Mouse (Mus musculus): Measurements from ENCODE around the gene Atg10. TPM values are rescaled to one million over a fixed set of nuclear protein-coding genes. Genes with fewer than 3 reads are reported as not detected.

Gene Atg10
- polyA plus RNA-seq, 1 experiment from 2014 or later = 15.4 TPM

- H3K27me3 ChIP-seq (replicated peaks; ENCODE audit: control insufficient read depth, insufficient read depth, low read length) = no peaks in the 10 kb centered on the region
- H3K36me3 ChIP-seq (ENCODE audit: control insufficient read depth, insufficient read depth, low read length) = no peaks in the 10 kb centered on the region
- no peak overlapping the region for H3K27ac ChIP-seq (ENCODE audit: low read depth, low read length)
- H3K4me2 ChIP-seq (ENCODE audit: low read length) = no peak overlapping the region
- ATAC-seq (no peak), DNase-seq (ENCODE audit: low spot score) (no peak)
- no peaks in the 10 kb centered on the region for H3K9me3 ChIP-seq (replicated peaks; ENCODE audit: control insufficient read depth, low read length)
- H3K9ac ChIP-seq (ENCODE audit: low read length) = no peak overlapping the region
- 0 out of 2 replicates have a peak, but pooled peaks cover 3% of the 10 kb centered on the region for H3K4me1 ChIP-seq (ENCODE audit: control insufficient read depth, insufficient read depth, low read length)
- H3K4me3 ChIP-seq (ENCODE audit: low read depth, low read length) = no peak overlapping the region
- WGBS = 89% methylated on average over 4 of the region's 4 CpGs
Observed at GRCm38 (mm10) chr13:90894819-90895218, 328.9 kb downstream of the Atg10 start.

GRCm38 (mm10) chr13:90890111-90890510, 333.7 kb downstream of the Atg10 start:
- WGBS = 91% methylated on average over 5 of the region's 5 CpGs
- no peak for ATAC-seq

GRCm38 (mm10) chr13:90886568-90886983, 337.2 kb downstream of the Atg10 start:
- 1% methylated on average over 18 of the region's 18 CpGs for WGBS
- Histone ChIP-seq H3K9ac (ENCODE audit: low read length) (peak overlapping the region; percentile 29; the same call in 1 of the 2 replicates), H3K27ac (ENCODE audit: low read depth, low read length) (no peak overlapping the region), H3K27me3 (replicated peaks; ENCODE audit: control insufficient read depth, insufficient read depth, low read length) (no peaks in the 10 kb centered on the region), H3K4me2 (ENCODE audit: low read length) (peak overlapping the region; percentile 55), H3K4me1 (ENCODE audit: control insufficient read depth, insufficient read depth, low read length) (no peaks in the 10 kb centered on the region), H3K36me3 (ENCODE audit: control insufficient read depth, insufficient read depth, low read length) (no peaks in the 10 kb centered on the region), H3K4me3 (ENCODE audit: low read depth, low read length) (peak overlapping the region; percentile 28), H3K9me3 (replicated peaks; ENCODE audit: control insufficient read depth, low read length) (no peaks in the 10 kb centered on the region)
- DNase-seq (ENCODE audit: low spot score) (peak; percentile 86), ATAC-seq (peak; percentile 81)

More at GRCm38 (mm10) chr13:90890111-90890510, 333.7 kb downstream of the Atg10 start:
- Histone ChIP-seq H3K27me3 (replicated peaks; ENCODE audit: control insufficient read depth, insufficient read depth, low read length) (no peaks in the 10 kb centered on the region), H3K4me1 (ENCODE audit: control insufficient read depth, insufficient read depth, low read length) (no peaks in the 10 kb centered on the region), H3K27ac (ENCODE audit: low read depth, low read length) (no peak overlapping the region), H3K36me3 (ENCODE audit: control insufficient read depth, insufficient read depth, low read length) (no peaks in the 10 kb centered on the region), H3K4me2 (ENCODE audit: low read length) (no peak overlapping the region), H3K9ac (ENCODE audit: low read length) (no peak overlapping the region), H3K4me3 (ENCODE audit: low read depth, low read length) (no peak overlapping the region), H3K9me3 (replicated peaks; ENCODE audit: control insufficient read depth, low read length) (no peaks in the 10 kb centered on the region)
- no peak for DNase-seq (ENCODE audit: low spot score)

- Histone ChIP-seq H3K4me3 (ENCODE audit: low read depth, low read length) (peak overlapping the region; percentile 28), H3K27me3 (replicated peaks; ENCODE audit: control insufficient read depth, insufficient read depth, low read length) (no peaks in the 10 kb centered on the region), H3K36me3 (ENCODE audit: control insufficient read depth, insufficient read depth, low read length) (no peaks in the 10 kb centered on the region), H3K4me2 (ENCODE audit: low read length) (peak overlapping the region; percentile 55), H3K4me1 (ENCODE audit: control insufficient read depth, insufficient read depth, low read length) (no peaks in the 10 kb centered on the region), H3K27ac (ENCODE audit: low read depth, low read length) (no peak overlapping the region), H3K9ac (ENCODE audit: low read length) (no peak overlapping the region), H3K9me3 (replicated peaks; ENCODE audit: control insufficient read depth, low read length) (no peaks in the 10 kb centered on the region)
- peak; percentile 27; the same call in 1 of the 2 replicates for ATAC-seq
- WGBS = 58% methylated on average over 13 of the region's 13 CpGs
- no peak for DNase-seq (ENCODE audit: low spot score)
Observed at GRCm38 (mm10) chr13:90885856-90886532, 337.8 kb downstream of the Atg10 start.

Other genes starting within 250 kb of the Atg10 start
- gene Ssbp2, start 236.3 kb upstream of the Atg10 start, polyA plus RNA-seq (2014; fragmentation: Nextera tagmentation; extraction: Ambion mirVana) = 252 and 310 TPM in 2 replicates